Mouse (Mus musculus) spleen, adult 2 months (tissue): Measurements from ENCODE around the gene Zkscan6. TPM values are rescaled to one million over a fixed set of nuclear protein-coding genes. Genes with fewer than 3 reads are reported as not detected.

Experiments used
- DNase-seq, 2 experiments: peaks; one replicate each; pipeline versions ENCODE4 v3.0.0 to v3.0.0-alpha.2; 2012 to 2021; ENCODE audit warnings: low spot score in 2 of 2, low read depth in 1 of 2
- H3K27ac ChIP-seq: fragments of 200-500 bp; 2 replicates; pipeline ENCODE4 v1.5.1; 2012; ENCODE audit warnings: low read length, inconsistent platforms; ENCODE audit not compliant: insufficient read depth
- H3K27me3 ChIP-seq: fragments of 200-500 bp; 2 replicates; pipeline ENCODE4 v1.6.1; 2012; ENCODE audit warnings: mild to moderate bottlenecking, moderate library complexity, low read length, inconsistent platforms; ENCODE audit not compliant: control insufficient read depth, insufficient read depth
- H3K36me3 ChIP-seq: fragments of 200-500 bp; 2 replicates; pipeline ENCODE4 v1.6.1; 2012; ENCODE audit warnings: mild to moderate bottlenecking, low read length, inconsistent platforms; ENCODE audit not compliant: control insufficient read depth, insufficient read depth
- H3K4me1 ChIP-seq: fragments of 200-500 bp; 2 replicates; pipeline ENCODE4 v1.6.1; 2011; ENCODE audit warnings: inconsistent platforms; ENCODE audit not compliant: control insufficient read depth, insufficient read depth, insufficient read length
- H3K4me3 ChIP-seq: fragments of 200-500 bp; 2 replicates; pipeline ENCODE4 v1.5.1; 2011; ENCODE audit warnings: mild to moderate bottlenecking, inconsistent platforms; ENCODE audit not compliant: insufficient read depth, insufficient read length; ENCODE audit errors: extremely low read depth
- CTCF ChIP-seq: fragments of 200-500 bp; IDR thresholded peaks from 2 replicates; pipeline ENCODE4 v1.5.1; 2011; ENCODE audit warnings: mild to moderate bottlenecking, inconsistent platforms; ENCODE audit not compliant: insufficient read depth, insufficient read length, insufficient replicate concordance; ENCODE audit errors: extremely low read depth
- POLR2A ChIP-seq: fragments of 200-500 bp; IDR thresholded peaks from 2 replicates; pipeline ENCODE4 v1.6.1; 2011; ENCODE audit warnings: low read depth, low read length, inconsistent platforms
- WGBS: fragments of 180-500 bp; shearing (Covaris S2); methylation state at CpG from one replicate; pipeline ENCODE4 v1.1.7; 2018; 5-methylcytosine and 5-hydroxymethylcytosine counted together
- polyA plus RNA-seq: library from polyadenylated mRNA; depleted of rRNA; stranded (reverse); fragments of >200 nt; gene quantifications from 2 replicates; pipeline ENCODE4 v1.2.3, GENCODE M21; 2012; rRNA removed

Gene Zkscan6
- 3.3 and 3.7 TPM in 2 replicates for polyA plus RNA-seq

GRCm38 (mm10) chr11:65806909-65807504 lies at the start of gene Zkscan6:
Gene Zkscan6, plus strand, starts transcription at chr11:65807175.
- Histone ChIP-seq H3K36me3 (no peaks in the 10 kb centered on the region), H3K27me3 (no peaks in the 10 kb centered on the region), H3K4me3 (peak within 1 kb of the TSS; percentile 95), H3K4me1 (peaks cover 3% of the 10 kb centered on the region), H3K27ac (peak within 1 kb of the TSS; percentile 97)
- WGBS, result under 1% methylated on average over 58 of the region's 58 CpGs
- TF ChIP-seq POLR2A, result peak; percentile 60
- no peak for TF ChIP-seq CTCF
- peak; percentile 72 to 84 for DNase-seq

- Histone ChIP-seq H3K27ac (no peak overlapping the region), H3K27me3 (no peaks in the 10 kb centered on the region), H3K4me1 (no peaks in the 10 kb centered on the region; the same call in 1 of the 2 replicates), H3K36me3 (no peaks in the 10 kb centered on the region), H3K4me3 (no peak overlapping the region)
- no peak for DNase-seq
- TF ChIP-seq POLR2A, result no peak
- TF ChIP-seq CTCF, result no peak
- WGBS, result 94% methylated on average over 1 of the region's 1 CpGs
Measured at GRCm38 (mm10) chr11:65759350-65759749, 47.6 kb upstream of the Zkscan6 start.

- no peaks in the 10 kb centered on the region for H3K27me3 ChIP-seq
- H3K4me3 ChIP-seq, result no peak overlapping the region
- DNase-seq, result no peak
- no peak for TF ChIP-seq CTCF
- no peak for TF ChIP-seq POLR2A
- WGBS, result 73% methylated on average over 2 of the region's 2 CpGs
- H3K4me1 ChIP-seq, result no peaks in the 10 kb centered on the region; the same call in 1 of the 2 replicates
- no peak overlapping the region for H3K27ac ChIP-seq
- no peaks in the 10 kb centered on the region for H3K36me3 ChIP-seq
Measured at GRCm38 (mm10) chr11:65760912-65761311, 46.1 kb upstream of the Zkscan6 start.

- no peaks in the 10 kb centered on the region; the same call in 1 of the 2 replicates for H3K4me1 ChIP-seq
- no peak overlapping the region for H3K27ac ChIP-seq
- H3K36me3 ChIP-seq, result no peaks in the 10 kb centered on the region
- H3K27me3 ChIP-seq, result no peaks in the 10 kb centered on the region
- no peak for DNase-seq
- no peak overlapping the region for H3K4me3 ChIP-seq
- TF ChIP-seq POLR2A, result no peak
- no peak for TF ChIP-seq CTCF
Measured at GRCm38 (mm10) chr11:65768445-65768844, 38.5 kb upstream of the Zkscan6 start.

GRCm38 (mm10) chr11:65769990-65770389 lies 37.0 kb upstream of the Zkscan6 start:
- Histone ChIP-seq H3K27ac (no peak overlapping the region), H3K27me3 (no peaks in the 10 kb centered on the region), H3K4me1 (no peaks in the 10 kb centered on the region; the same call in 1 of the 2 replicates), H3K36me3 (no peaks in the 10 kb centered on the region), H3K4me3 (no peak overlapping the region)
- WGBS, result 51% methylated on average over 5 of the region's 5 CpGs
- TF ChIP-seq POLR2A, result no peak
- no peak for TF ChIP-seq CTCF
- no peak for DNase-seq

GRCm38 (mm10) chr11:65771546-65771945 lies 35.4 kb upstream of the Zkscan6 start:
- Histone ChIP-seq H3K4me3 (no peak overlapping the region), H3K4me1 (no peaks in the 10 kb centered on the region; the same call in 1 of the 2 replicates), H3K27ac (no peak overlapping the region), H3K36me3 (no peaks in the 10 kb centered on the region), H3K27me3 (no peaks in the 10 kb centered on the region)
- WGBS, result 89% methylated on average over 1 of the region's 1 CpGs
- DNase-seq, result no peak
- TF ChIP-seq CTCF (no peak), POLR2A (no peak)

GRCm38 (mm10) chr11:65773535-65773934 lies 33.4 kb upstream of the Zkscan6 start:
- TF ChIP-seq CTCF (no peak), POLR2A (no peak)
- no peak overlapping the region for H3K4me3 ChIP-seq
- DNase-seq, result no peak
- H3K27me3 ChIP-seq, result no peaks in the 10 kb centered on the region
- 84% methylated on average over 2 of the region's 2 CpGs for WGBS
- no peaks in the 10 kb centered on the region for H3K36me3 ChIP-seq
- H3K4me1 ChIP-seq, result peaks cover 7% of the 10 kb centered on the region
- no peak overlapping the region for H3K27ac ChIP-seq
